Mouse (Mus musculus): ENCODE measurements around the gene Sgsh. TPM values are rescaled to one million over a fixed set of nuclear protein-coding genes. Genes with fewer than 3 reads are reported as not detected.
"Not testable (repeated sequence)": the region's sequence is repeated elsewhere in the genome, so short reads cannot be mapped to it uniquely, and the experiment has no call there.

Gene Sgsh
- polyA plus RNA-seq, 1 experiment from 2014 or later, result 4.2 TPM

DNA sequence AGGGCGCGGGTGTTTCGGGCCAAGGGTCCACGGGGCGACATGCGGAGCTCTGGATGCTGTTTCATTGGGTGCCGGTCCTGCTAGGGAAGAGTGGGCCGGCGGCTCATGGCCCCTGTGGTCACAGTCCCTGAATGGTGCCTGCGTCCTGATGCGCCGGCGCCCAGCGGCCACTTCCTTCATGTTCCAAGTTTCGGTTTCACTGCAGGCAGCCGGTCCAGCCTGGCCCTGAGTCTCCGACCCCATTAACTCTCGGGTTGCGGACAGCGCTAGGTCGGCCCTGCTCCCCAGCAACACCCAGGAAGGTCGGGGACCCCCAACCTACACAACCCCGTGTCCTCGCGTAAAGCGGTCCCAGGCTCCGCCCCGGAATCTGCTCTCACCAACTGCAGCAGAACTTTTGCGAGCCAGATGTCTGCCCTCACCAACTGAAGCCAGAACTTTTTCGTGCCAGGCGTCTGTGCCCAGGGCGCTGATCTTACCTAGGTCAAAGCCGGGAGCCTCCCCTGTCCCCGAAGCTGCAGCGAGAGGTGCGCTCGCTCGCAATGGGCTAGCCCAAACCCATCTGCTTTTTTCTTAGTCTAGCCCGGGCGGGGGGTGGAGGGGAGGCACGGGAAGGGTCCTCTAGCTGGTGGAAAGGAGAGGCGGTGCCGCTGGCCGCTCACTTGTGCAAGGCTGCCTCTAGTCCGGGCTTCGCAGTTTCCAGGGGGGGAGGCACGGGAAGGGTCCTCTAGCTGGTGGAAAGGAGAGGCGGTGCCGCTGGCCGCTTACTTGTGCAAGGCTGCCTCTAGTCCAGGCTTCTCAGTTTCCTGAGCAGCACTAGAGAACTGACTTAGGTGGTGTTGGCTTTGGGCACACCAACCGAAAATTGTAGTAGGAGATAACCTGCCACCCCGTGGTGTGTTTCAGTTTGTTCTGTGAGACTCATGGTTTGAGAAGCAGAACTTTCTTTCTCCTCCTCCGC is 35.2 kb upstream of the Sgsh start:
- Histone ChIP-seq H3K9ac (replicated peaks) (peak overlapping the region; percentile 79), H3K4me1 (ENCODE audit: insufficient read depth) (peaks cover 50% of the 10 kb centered on the region)

DNA sequence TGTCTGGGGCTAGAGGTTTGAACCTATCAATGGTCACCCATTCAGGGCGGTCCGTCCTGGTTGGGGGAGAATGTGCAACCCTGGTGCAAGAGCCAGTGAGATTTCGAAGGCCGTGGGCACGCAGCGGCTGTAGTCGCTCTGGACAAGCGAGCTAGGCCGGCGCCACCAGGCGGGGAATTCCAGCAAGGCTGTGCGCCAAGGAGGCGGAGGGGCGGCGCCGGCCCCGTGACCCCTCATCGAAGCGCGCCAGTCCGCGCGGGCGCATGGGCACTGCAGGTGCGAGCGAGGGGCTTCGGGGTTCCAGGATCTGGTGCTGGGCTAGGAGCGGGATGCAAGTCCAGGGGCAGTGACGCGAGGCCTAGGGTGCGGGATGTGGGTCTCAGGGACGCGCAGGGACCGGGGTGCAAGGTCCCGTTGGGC is 34.5 kb upstream of the Sgsh start:
- H3K9ac ChIP-seq (replicated peaks), result peak overlapping the region; percentile 79
- H3K4me2 ChIP-seq (ENCODE audit: low read depth, low read length), result peak overlapping the region; percentile 89
- peaks cover 47% of the 10 kb centered on the region for H3K4me1 ChIP-seq (ENCODE audit: insufficient read depth)
- H3K27me3 ChIP-seq (ENCODE audit: insufficient read depth, low read length), result no peaks in the 10 kb centered on the region
- TF ChIP-seq EP300 (IDR thresholded peaks at IDR 0.05; ENCODE audit: low read depth) (no peak), CTCF (IDR thresholded peaks at IDR 0.05; ENCODE audit: low read depth) (peak; percentile 58)
- H3K9me3 ChIP-seq (ENCODE audit: low read length), result no peaks in the 10 kb centered on the region
- under 1% methylated on average over 35 of the region's 35 CpGs for WGBS (ENCODE audit: insufficient replicate concordance)
- DNase-seq (peak; percentile 86), ATAC-seq (peak; percentile 65)
- peak overlapping the region; percentile 97 for H3K27ac ChIP-seq (ENCODE audit: low read depth)
- peak overlapping the region; percentile 74 for H3K4me3 ChIP-seq (ENCODE audit: low read depth, low read length)
- H3K36me3 ChIP-seq (replicated peaks; ENCODE audit: insufficient read depth, low read length), result no peaks in the 10 kb centered on the region

More for the DNA sequence above, 35.2 kb upstream of the Sgsh start:
- peak overlapping the region; percentile 74 for H3K4me3 ChIP-seq (ENCODE audit: low read depth, low read length)
- peak overlapping the region; percentile 89 for H3K4me2 ChIP-seq (ENCODE audit: low read depth, low read length)
- no peaks in the 10 kb centered on the region for H3K36me3 ChIP-seq (replicated peaks; ENCODE audit: insufficient read depth, low read length)
- peak overlapping the region; percentile 97 for H3K27ac ChIP-seq (ENCODE audit: low read depth)
- H3K27me3 ChIP-seq (ENCODE audit: insufficient read depth, low read length), result no peaks in the 10 kb centered on the region
- TF ChIP-seq CTCF (IDR thresholded peaks at IDR 0.05; ENCODE audit: low read depth) (0 out of 2 replicates have a peak, but pooled peaks have one; percentile 8), EP300 (IDR thresholded peaks at IDR 0.05; ENCODE audit: low read depth) (no peak)
- ATAC-seq, result peak; percentile 38
- peak; percentile 72 for DNase-seq
- 2% methylated on average over 53 of the region's 53 CpGs for WGBS (ENCODE audit: insufficient replicate concordance)
- H3K9me3 ChIP-seq (ENCODE audit: low read length), result no peaks in the 10 kb centered on the region

DNA sequence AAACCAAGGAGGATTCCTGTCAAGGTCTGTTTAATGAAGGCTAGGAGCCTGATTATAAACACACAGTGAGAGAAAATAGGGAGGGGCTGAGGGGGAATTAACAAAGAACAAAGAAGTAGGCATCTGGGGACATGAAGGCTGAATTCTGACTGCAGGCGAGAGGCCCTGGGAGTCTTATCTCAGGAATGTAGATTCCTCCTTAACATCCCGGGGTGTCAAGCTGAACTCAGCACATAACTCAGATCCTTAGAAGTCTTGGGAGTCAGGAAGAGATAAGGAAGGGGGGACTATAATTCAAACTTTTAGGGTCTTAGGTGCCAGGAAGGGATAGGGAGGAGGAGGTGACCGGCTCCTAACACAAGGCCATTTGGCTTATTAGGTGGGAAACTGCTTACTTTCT is 31.9 kb upstream of the Sgsh start:
- not testable (repeated sequence) for ATAC-seq; H3K4me2 ChIP-seq (ENCODE audit: low read depth, low read length)
- 37% methylated on average over 3 of the region's 3 CpGs for WGBS (ENCODE audit: insufficient replicate concordance)

DNA sequence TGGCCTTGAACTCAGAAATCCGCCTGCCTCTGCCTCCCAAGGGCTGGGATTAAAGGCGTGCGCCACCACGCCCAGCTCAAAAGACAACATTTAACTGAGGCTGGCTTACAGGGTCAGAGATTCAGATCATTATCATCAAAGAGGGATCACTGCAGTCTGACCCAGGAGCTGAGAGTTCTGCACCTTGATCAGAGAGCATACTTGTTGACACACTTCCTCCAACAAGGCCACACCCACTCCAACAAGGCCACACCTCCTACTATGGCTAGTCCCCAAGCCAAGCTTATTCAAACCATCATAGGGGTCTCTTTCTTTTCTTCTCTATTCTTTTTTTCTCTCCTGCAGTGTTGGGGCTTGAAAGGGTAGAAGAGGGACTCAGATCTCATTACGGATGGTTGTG is 31.0 kb upstream of the Sgsh start:
- ATAC-seq (no peak), DNase-seq (no peak)
- H3K4me1 ChIP-seq (ENCODE audit: insufficient read depth), result peaks cover 32% of the 10 kb centered on the region
- H3K27me3 ChIP-seq (ENCODE audit: insufficient read depth, low read length), result no peaks in the 10 kb centered on the region
- H3K36me3 ChIP-seq (replicated peaks; ENCODE audit: insufficient read depth, low read length), result no peaks in the 10 kb centered on the region
- H3K9ac ChIP-seq (replicated peaks), result no peak overlapping the region
- H3K9me3 ChIP-seq (ENCODE audit: low read length), result no peaks in the 10 kb centered on the region
- WGBS (ENCODE audit: insufficient replicate concordance), result 90% methylated on average over 5 of the region's 5 CpGs
- H3K27ac ChIP-seq (ENCODE audit: low read depth), result no peak overlapping the region
- no peak overlapping the region for H3K4me3 ChIP-seq (ENCODE audit: low read depth, low read length)
- no peak overlapping the region for H3K4me2 ChIP-seq (ENCODE audit: low read depth, low read length)
- no peak for TF ChIP-seq EP300 (IDR thresholded peaks at IDR 0.05; ENCODE audit: low read depth)
- TF ChIP-seq CTCF (IDR thresholded peaks at IDR 0.05; ENCODE audit: low read depth), result no peak

More for the DNA sequence above, 31.9 kb upstream of the Sgsh start:
- H3K4me3 ChIP-seq (ENCODE audit: low read depth, low read length); H3K36me3 ChIP-seq (replicated peaks; ENCODE audit: insufficient read depth, low read length); DNase-seq; H3K9ac ChIP-seq (replicated peaks); H3K27ac ChIP-seq (ENCODE audit: low read depth); H3K9me3 ChIP-seq (ENCODE audit: low read length); H3K27me3 ChIP-seq (ENCODE audit: insufficient read depth, low read length): not testable (repeated sequence)
- peaks cover 36% of the 10 kb centered on the region for H3K4me1 ChIP-seq (ENCODE audit: insufficient read depth)

DNA sequence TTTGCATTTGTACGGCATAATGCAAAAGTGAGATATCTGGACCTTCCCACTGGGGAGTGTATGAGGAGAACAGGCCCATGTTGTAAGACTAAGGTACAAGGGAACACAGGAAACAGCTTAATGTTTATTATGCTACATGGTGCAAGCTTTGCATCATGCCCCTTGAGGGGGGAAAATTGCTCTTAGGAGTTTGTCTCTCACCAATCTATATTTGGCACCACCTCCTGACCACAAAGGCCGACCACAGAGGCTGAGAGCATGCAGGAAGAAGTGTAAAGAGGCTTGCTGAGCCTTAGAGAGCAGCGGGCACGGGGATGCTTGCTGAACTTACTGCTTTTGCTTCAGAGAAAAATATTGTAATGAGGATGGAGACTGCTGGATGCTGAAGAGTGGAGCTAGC is 29.6 kb upstream of the Sgsh start:
- Histone ChIP-seq H3K4me2 (ENCODE audit: low read depth, low read length) (no peak overlapping the region), H3K4me1 (ENCODE audit: insufficient read depth) (peaks cover 24% of the 10 kb centered on the region), H3K4me3 (ENCODE audit: low read depth, low read length) (no peak overlapping the region), H3K9ac (replicated peaks) (no peak overlapping the region), H3K27ac (ENCODE audit: low read depth) (no peak overlapping the region; the same call in 1 of the 2 replicates), H3K9me3 (ENCODE audit: low read length) (no peaks in the 10 kb centered on the region), H3K36me3 (replicated peaks; ENCODE audit: insufficient read depth, low read length) (peaks cover 3% of the 10 kb centered on the region; the same call in 1 of the 2 replicates), H3K27me3 (ENCODE audit: insufficient read depth, low read length) (no peaks in the 10 kb centered on the region)
- 32% methylated on average over 4 of the region's 4 CpGs for WGBS (ENCODE audit: insufficient replicate concordance)
- TF ChIP-seq CTCF (IDR thresholded peaks at IDR 0.05; ENCODE audit: low read depth), result no peak
- TF ChIP-seq EP300 (IDR thresholded peaks at IDR 0.05; ENCODE audit: low read depth), result no peak
- DNase-seq (peak; percentile 41), ATAC-seq (no peak)

DNA sequence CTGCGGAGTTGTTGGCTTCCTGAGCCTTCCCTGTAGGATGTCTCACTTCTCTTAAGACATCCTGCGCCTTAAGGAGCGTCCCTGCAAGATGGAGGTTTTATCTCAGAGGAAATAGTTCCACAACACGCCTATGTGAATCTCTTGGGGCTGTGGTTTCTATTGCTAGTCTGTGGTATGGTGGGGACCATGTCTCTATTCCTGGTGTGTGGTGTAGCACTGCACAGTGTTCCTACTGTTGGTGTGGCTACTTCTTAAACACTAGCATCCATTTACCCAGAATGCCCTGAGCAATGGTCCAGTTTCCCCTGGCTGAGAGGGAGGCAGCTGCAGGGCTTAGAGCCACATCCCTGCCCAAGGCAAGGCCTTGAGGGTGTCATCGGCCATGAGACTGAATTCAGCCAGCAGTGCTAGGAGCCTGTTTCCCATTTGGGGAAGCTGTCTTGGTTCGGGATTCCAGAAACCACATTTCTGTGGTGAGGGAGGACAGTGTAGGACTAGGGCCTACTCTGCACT is 27.1 kb upstream of the Sgsh start:
- H3K27ac ChIP-seq (ENCODE audit: low read depth), result no peak overlapping the region
- TF ChIP-seq CTCF (IDR thresholded peaks at IDR 0.05; ENCODE audit: low read depth) (no peak), EP300 (IDR thresholded peaks at IDR 0.05; ENCODE audit: low read depth) (no peak)
- no peaks in the 10 kb centered on the region for H3K27me3 ChIP-seq (ENCODE audit: insufficient read depth, low read length)
- ATAC-seq (no peak; the same call in 1 of the 2 replicates), DNase-seq (no peak)
- H3K4me2 ChIP-seq (ENCODE audit: low read depth, low read length), result no peak overlapping the region
- no peaks in the 10 kb centered on the region for H3K9me3 ChIP-seq (ENCODE audit: low read length)
- H3K4me1 ChIP-seq (ENCODE audit: insufficient read depth), result peaks cover 10% of the 10 kb centered on the region; the same call in 1 of the 2 replicates
- H3K36me3 ChIP-seq (replicated peaks; ENCODE audit: insufficient read depth, low read length), result peaks cover 3% of the 10 kb centered on the region; the same call in 1 of the 2 replicates
- WGBS (ENCODE audit: insufficient replicate concordance), result 50% methylated on average over 6 of the region's 6 CpGs
- no peak overlapping the region for H3K9ac ChIP-seq (replicated peaks)
- H3K4me3 ChIP-seq (ENCODE audit: low read depth, low read length), result no peak overlapping the region
